Mouse (Mus musculus) hindbrain, embryonic 16.5 days (tissue): ENCODE data around the gene Cyp2g1. TPM values are rescaled to one million over a fixed set of nuclear protein-coding genes. Genes with fewer than 3 reads are reported as not detected.
A peak's percentile ranks its signal among the peaks of the same experiment; 100 is the strongest.

Source experiments
- ATAC-seq: fragments of 200-750 bp; cut with Nextera tagmentation; 2 replicates; pipeline ENCODE4 v1.8.0; 2017; ENCODE audit warnings: moderate TSS enrichment, moderate library complexity
- H3K27ac ChIP-seq: fragments of 300-500 bp; sonication (generic); 2 replicates; pipeline ENCODE4 v1.5.1; 2014; ENCODE audit warnings: low read depth, mild to moderate bottlenecking, control low read depth, low read length, moderate library complexity
- H3K27me3 ChIP-seq: fragments of 300-500 bp; sonication (generic); replicated peaks from 2 replicates; pipeline ENCODE4 v1.6.1; 2014; ENCODE audit warnings: low read length; ENCODE audit not compliant: control insufficient read depth, insufficient read depth
- H3K36me3 ChIP-seq: fragments of 300-500 bp; sonication (generic); 2 replicates; pipeline ENCODE4 v1.6.1; 2014; ENCODE audit warnings: mild to moderate bottlenecking, low read length, moderate library complexity, mixed read lengths; ENCODE audit not compliant: control insufficient read depth, insufficient read depth
- H3K4me1 ChIP-seq: fragments of 300-500 bp; sonication (generic); 2 replicates; pipeline ENCODE4 v1.6.1; 2014; ENCODE audit warnings: low read depth, low read length; ENCODE audit not compliant: control insufficient read depth, insufficient read depth
- H3K4me2 ChIP-seq: fragments of 300-500 bp; sonication (generic); 2 replicates; pipeline ENCODE4 v1.6.1; 2014; ENCODE audit warnings: mild to moderate bottlenecking, low read length, control low read depth, moderate library complexity
- H3K4me3 ChIP-seq: fragments of 300-500 bp; sonication (generic); 2 replicates; pipeline ENCODE4 v1.5.1; 2014; ENCODE audit warnings: mild to moderate bottlenecking, low read length, control low read depth, moderate library complexity
- H3K9ac ChIP-seq: fragments of 300-500 bp; sonication (generic); 2 replicates; pipeline ENCODE4 v1.6.1; 2014; ENCODE audit warnings: low read depth, mild to moderate bottlenecking, control low read depth, low read length, moderate library complexity
- H3K9me3 ChIP-seq: fragments of 300-500 bp; sonication (generic); 2 replicates; pipeline ENCODE4 v1.6.1; 2014; ENCODE audit warnings: mild to moderate bottlenecking, low read length, moderate library complexity; ENCODE audit not compliant: control insufficient read depth
- WGBS: fragments of 180-500 bp; shearing (Covaris S2); extraction: QIAGEN DNeasy Blood & Tissue Kit; methylation state at CpG from one replicate; pipeline ENCODE4 v1.1.7; 2014; 5-methylcytosine and 5-hydroxymethylcytosine counted together
- polyA plus RNA-seq: library from polyadenylated mRNA; unstranded; fragments of >200 nt; fragmentation: Nextera tagmentation; extraction: Ambion mirVana; gene quantifications from 2 replicates; pipeline ENCODE4 v1.2.1, GENCODE M21; 2015

Cyp2g1 gene
- polyA plus RNA-seq = not detected in 2 replicates

- Histone ChIP-seq H3K36me3 (no peaks in the 10 kb centered on the region), H3K4me3 (no peak within 1 kb of the TSS), H3K9me3 (peaks cover 4% of the 10 kb centered on the region; the same call in 1 of the 2 replicates), H3K9ac (no peak within 1 kb of the TSS), H3K27ac (no peak within 1 kb of the TSS), H3K4me1 (no peaks in the 10 kb centered on the region), H3K4me2 (no peak within 1 kb of the TSS), H3K27me3 (no peaks in the 10 kb centered on the region)
- ATAC-seq = no peak
- 93% methylated on average over 2 of the region's 2 CpGs for WGBS
These were observed at the start of gene Cyp2g1 for GRCm38 (mm10) chr7:26808592-26808991. Cyp2g1 (plus strand) TSS chr7:26808892.

- no peak for ATAC-seq
- 72% methylated on average over 1 of the region's 1 CpGs for WGBS
These were observed 41.6 kb upstream of the Cyp2g1 start for GRCm38 (mm10) chr7:26767084-26767483.

GRCm38 (mm10) chr7:26769881-26770470 is 38.7 kb upstream of the Cyp2g1 start:
- Histone ChIP-seq H3K4me1 (no peaks in the 10 kb centered on the region), H3K4me2 (no peak overlapping the region), H3K27ac (no peak overlapping the region), H3K9me3 (no peaks in the 10 kb centered on the region; the same call in none of the 2 replicates), H3K27me3 (no peaks in the 10 kb centered on the region), H3K9ac (no peak overlapping the region), H3K4me3 (no peak overlapping the region), H3K36me3 (no peaks in the 10 kb centered on the region)
- no peak for ATAC-seq
- WGBS = 85% methylated on average over 9 of the region's 9 CpGs

More at GRCm38 (mm10) chr7:26767084-26767483, 41.6 kb upstream of the Cyp2g1 start:
- Histone ChIP-seq H3K4me3 (no peak overlapping the region), H3K9ac (no peak overlapping the region), H3K9me3 (no peaks in the 10 kb centered on the region; the same call in none of the 2 replicates), H3K27me3 (no peaks in the 10 kb centered on the region), H3K4me2 (no peak overlapping the region), H3K4me1 (no peaks in the 10 kb centered on the region), H3K36me3 (no peaks in the 10 kb centered on the region), H3K27ac (no peak overlapping the region)

- no peak overlapping the region for H3K9ac ChIP-seq
- no peak overlapping the region for H3K4me2 ChIP-seq
- WGBS = 78% methylated on average over 3 of the region's 3 CpGs
- no peaks in the 10 kb centered on the region; the same call in none of the 2 replicates for H3K9me3 ChIP-seq
- no peak overlapping the region for H3K27ac ChIP-seq
- no peaks in the 10 kb centered on the region for H3K4me1 ChIP-seq
- H3K36me3 ChIP-seq = no peaks in the 10 kb centered on the region
- no peak for ATAC-seq
- H3K4me3 ChIP-seq = no peak overlapping the region
- H3K27me3 ChIP-seq = no peaks in the 10 kb centered on the region
These were observed 35.7 kb upstream of the Cyp2g1 start for GRCm38 (mm10) chr7:26772866-26773586.

- no peaks in the 10 kb centered on the region for H3K4me1 ChIP-seq
- no peak overlapping the region for H3K9ac ChIP-seq
- no peak overlapping the region for H3K27ac ChIP-seq
- H3K27me3 ChIP-seq = no peaks in the 10 kb centered on the region
- WGBS = 28% methylated on average over 6 of the region's 6 CpGs
- H3K4me2 ChIP-seq = no peak overlapping the region
- no peak overlapping the region for H3K4me3 ChIP-seq
- ATAC-seq = no peak
- no peaks in the 10 kb centered on the region; the same call in 1 of the 2 replicates for H3K9me3 ChIP-seq
- H3K36me3 ChIP-seq = no peaks in the 10 kb centered on the region
These were observed 32.8 kb upstream of the Cyp2g1 start for GRCm38 (mm10) chr7:26775866-26776265.

GRCm38 (mm10) chr7:26777806-26778205 is 30.9 kb upstream of the Cyp2g1 start:
- Histone ChIP-seq H3K9ac (no peak overlapping the region), H3K27ac (no peak overlapping the region), H3K9me3 (no peaks in the 10 kb centered on the region), H3K36me3 (no peaks in the 10 kb centered on the region), H3K4me2 (no peak overlapping the region), H3K4me1 (no peaks in the 10 kb centered on the region), H3K4me3 (no peak overlapping the region), H3K27me3 (no peaks in the 10 kb centered on the region)
- 55% methylated on average over 2 of the region's 2 CpGs for WGBS
- ATAC-seq = no peak

- Histone ChIP-seq H3K4me3 (no peak overlapping the region), H3K4me1 (no peaks in the 10 kb centered on the region), H3K4me2 (no peak overlapping the region), H3K9me3 (no peaks in the 10 kb centered on the region), H3K9ac (no peak overlapping the region), H3K27me3 (no peaks in the 10 kb centered on the region), H3K27ac (no peak overlapping the region), H3K36me3 (no peaks in the 10 kb centered on the region)
- no peak for ATAC-seq
- 37% methylated on average over 6 of the region's 6 CpGs for WGBS
These were observed 30.2 kb upstream of the Cyp2g1 start for GRCm38 (mm10) chr7:26778474-26778873.

- Histone ChIP-seq H3K4me3 (no peak overlapping the region), H3K36me3 (no peaks in the 10 kb centered on the region), H3K4me1 (no peaks in the 10 kb centered on the region), H3K9ac (no peak overlapping the region), H3K27me3 (no peaks in the 10 kb centered on the region), H3K9me3 (no peaks in the 10 kb centered on the region), H3K27ac (no peak overlapping the region), H3K4me2 (peak overlapping the region; percentile 44; the same call in 1 of the 2 replicates)
- ATAC-seq = peak; percentile 78
- 85% methylated on average over 5 of the region's 5 CpGs for WGBS
These were observed 28.8 kb upstream of the Cyp2g1 start for GRCm38 (mm10) chr7:26779799-26780416.

- ATAC-seq = peak; percentile 91
- Histone ChIP-seq H3K4me2 (peak overlapping the region; percentile 44), H3K4me3 (peak overlapping the region; percentile 7), H3K4me1 (no peaks in the 10 kb centered on the region), H3K27ac (no peak overlapping the region), H3K27me3 (no peaks in the 10 kb centered on the region), H3K36me3 (no peaks in the 10 kb centered on the region), H3K9me3 (no peaks in the 10 kb centered on the region), H3K9ac (no peak overlapping the region)
- WGBS = 3% methylated on average over 11 of the region's 11 CpGs
These were observed 28.2 kb upstream of the Cyp2g1 start for GRCm38 (mm10) chr7:26780510-26780909.
